Mouse (Mus musculus) forebrain, embryonic 14.5 days (tissue): ENCODE results near the gene Scn9a. TPM values are rescaled to one million over a fixed set of nuclear protein-coding genes. Genes with fewer than 3 reads are reported as not detected.

Experiments used
- polyA plus RNA-seq: library from polyadenylated mRNA; unstranded; fragments of >200 nt; fragmentation: Nextera tagmentation; extraction: Ambion mirVana; gene quantifications from 2 replicates; pipeline ENCODE4 v1.2.1, GENCODE M21; 2014

Scn9a gene
- polyA plus RNA-seq, 1 experiment from 2014 or later, result 2.2 TPM

Other genes with a start within 250 kb of the Scn9a start
- gene Scn1a, start 194.1 kb downstream of the Scn9a start, polyA plus RNA-seq, result 4.6 and 7.6 TPM in 2 replicates
- gene Scn7a, start 150.0 kb upstream of the Scn9a start, polyA plus RNA-seq, result 0.03 TPM in 1 of 2 replicates, not detected in the other